Mouse (Mus musculus): Measurements from ENCODE around the gene Tulp3.

Tulp3 gene

GRCm38 (mm10) chr6:128285792-128286430, 69.7 kb downstream of the Tulp3 start:
- ChIA-PET POLR2A (interaction anchor here (0.5 to 8.3 kb wide), 36 partner anchors 9 to 1315 kb away, joined by 3 to 109 read pairs (median 7); partner anchors contain the start of gene Tead4 (in 2 of the 4)), CTCF (interaction anchor here (0.6 to 2.1 kb wide), 14 partner anchors 16 to 171 kb away, joined by 3 to 8 read pairs (median 3); no protein-coding TSS in a partner anchor)

- ChIA-PET CTCF (interaction anchor here (0.6 to 1.6 kb wide), 8 partner anchors 12 to 254 kb away, joined by 3 to 6 read pairs (median 4); no protein-coding TSS in a partner anchor), POLR2A (interaction anchor here (0.6 to 17.2 kb wide), 40 partner anchors 8 to 546 kb away, joined by 3 to 396 read pairs (median 5); partner anchors contain the start of genes Tead4 (in 3 of the 4), Itfg2 (in 1 of the 4) and Tulp3 (in 1 of the 4))
Observed at GRCm38 (mm10) chr6:128282126-128282525, 73.5 kb downstream of the Tulp3 start.

GRCm38 (mm10) chr6:128280472-128281145, 75.0 kb downstream of the Tulp3 start:
- CTCF ChIA-PET = interaction anchor here in 2 of 4 experiments (0.7 to 1.0 kb wide), 3 partner anchors 21 to 252 kb away, joined by 3 read pairs; partner anchors contain the start of gene Tead4 (in 1 of the 2)
- POLR2A ChIA-PET = interaction anchor here (0.8 to 17.2 kb wide), 30 partner anchors 8 to 185 kb away, joined by 3 to 396 read pairs (median 6); partner anchors contain the start of gene Tead4 (in 4 of the 4)

GRCm38 (mm10) chr6:128279608-128280007, 76.0 kb downstream of the Tulp3 start:
- CTCF ChIA-PET = interaction anchor here in 1 of 4 experiments (0.8 to 1.2 kb wide), 2 partner anchors 52 to 132 kb away, joined by 3 read pairs; no protein-coding TSS in a partner anchor
- POLR2A ChIA-PET = interaction anchor here in 3 of 4 experiments (0.6 to 17.2 kb wide), 26 partner anchors 7 to 1033 kb away, joined by 3 to 396 read pairs (median 6); partner anchors contain the start of gene Tead4 (in 2 of the 3)

GRCm38 (mm10) chr6:128279099-128279498, 76.6 kb downstream of the Tulp3 start:
- POLR2A ChIA-PET = interaction anchor here in 3 of 4 experiments (0.6 to 17.2 kb wide), 27 partner anchors 7 to 1033 kb away, joined by 3 to 396 read pairs (median 6); partner anchors contain the start of gene Tead4 (in 2 of the 3)
- CTCF ChIA-PET = interaction anchor here in 1 of 4 experiments (0.8 to 1.2 kb wide), 2 partner anchors 52 to 132 kb away, joined by 3 read pairs; no protein-coding TSS in a partner anchor

- ChIA-PET CTCF (interaction anchor here in 1 of 4 experiments (0.6 kb wide), 1 partner anchor 30 kb away, joined by 5 read pairs; no protein-coding TSS in a partner anchor), POLR2A (interaction anchor here in 2 of 4 experiments (1.9 to 17.2 kb wide), 7 partner anchors 9 to 182 kb away, joined by 4 to 396 read pairs (median 40); no protein-coding TSS in a partner anchor)
Observed at GRCm38 (mm10) chr6:128277132-128278085, 78.2 kb downstream of the Tulp3 start.

GRCm38 (mm10) chr6:128276349-128276748, 79.3 kb downstream of the Tulp3 start:
- POLR2A ChIA-PET = interaction anchor here in 3 of 4 experiments (0.9 to 17.2 kb wide), 15 partner anchors 10 to 79 kb away, joined by 3 to 396 read pairs (median 7); partner anchors contain the start of gene Tead4 (in 1 of the 3)

GRCm38 (mm10) chr6:128275506-128276064, 80.1 kb downstream of the Tulp3 start:
- CTCF ChIA-PET = no interaction called here
- POLR2A ChIA-PET = interaction anchor here in 3 of 4 experiments (0.6 to 17.2 kb wide), 20 partner anchors 7 to 80 kb away, joined by 3 to 396 read pairs (median 6); partner anchors contain the start of gene Tead4 (in 1 of the 3)

More at GRCm38 (mm10) chr6:128276349-128276748, 79.3 kb downstream of the Tulp3 start:
- CTCF ChIA-PET = interaction anchor here in 1 of 4 experiments (0.6 kb wide), 1 partner anchor 31 kb away, joined by 5 read pairs; no protein-coding TSS in a partner anchor

- POLR2A ChIA-PET = interaction anchor here in 3 of 4 experiments (0.6 to 17.2 kb wide), 15 partner anchors 9 to 865 kb away, joined by 3 to 396 read pairs (median 6); no protein-coding TSS in a partner anchor
- CTCF ChIA-PET = interaction anchor here in 1 of 4 experiments (1.7 kb wide), 1 partner anchor 18 kb away, joined by 3 read pairs; no protein-coding TSS in a partner anchor
Observed at GRCm38 (mm10) chr6:128273507-128273906, 82.1 kb downstream of the Tulp3 start.

- CTCF ChIA-PET = interaction anchor here in 1 of 4 experiments (0.6 kb wide), 1 partner anchor 11 kb away, joined by 3 read pairs; no protein-coding TSS in a partner anchor
- POLR2A ChIA-PET = interaction anchor here in 2 of 4 experiments (1.4 to 17.2 kb wide), 8 partner anchors 8 to 26 kb away, joined by 5 to 396 read pairs (median 6); no protein-coding TSS in a partner anchor
Observed at GRCm38 (mm10) chr6:128272754-128273153, 82.9 kb downstream of the Tulp3 start.

All from embryonic stem cell, embryonic (primary cell).